Mouse (Mus musculus) retina, postnatal 7 days (tissue): ENCODE measurements around the gene Tarsl2.

Experiments used
- DNase-seq: peaks from one replicate; pipeline ENCODE4 v3.0.0-alpha.2; 2012; ENCODE audit warnings: low read depth, low spot score

Tarsl2 gene

DNA sequence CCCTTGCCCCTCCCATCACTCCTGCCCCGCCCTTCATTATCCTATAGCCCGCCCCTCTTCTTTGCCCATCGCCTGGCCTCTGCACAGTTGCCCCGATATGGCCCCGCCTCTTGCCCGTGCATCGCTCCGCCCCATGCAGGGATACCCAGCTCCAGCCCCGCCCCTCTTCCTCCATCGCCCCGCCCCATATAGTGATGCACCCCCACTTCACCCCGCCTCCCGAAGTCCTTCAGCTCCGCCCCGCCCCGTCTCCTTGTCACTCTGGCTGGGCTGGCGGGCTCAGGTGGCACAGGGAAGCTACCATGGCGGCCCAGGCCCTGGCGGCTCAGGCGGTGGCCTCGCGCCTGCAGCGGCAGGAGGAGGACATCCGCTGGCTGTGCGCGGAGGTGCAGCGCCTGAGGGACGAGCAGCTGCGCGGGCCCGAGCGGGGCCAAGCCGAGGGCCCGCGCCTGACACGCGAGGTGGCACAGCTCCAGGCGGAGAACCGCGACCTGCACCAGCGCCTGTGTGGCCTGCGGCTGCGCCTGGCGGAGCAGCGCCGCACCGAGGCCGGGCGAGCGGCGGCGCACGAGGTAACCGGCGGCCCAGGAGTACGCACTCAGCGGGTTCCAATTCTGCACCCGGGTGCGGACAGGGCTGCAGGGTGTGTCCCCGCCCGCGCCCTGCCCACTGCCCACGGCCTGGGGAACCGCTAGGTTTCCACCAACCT lies at the start of gene Tarsl2:
Tarsl2 (plus strand) TSS at position 256 of the 709 bp plus-strand sequence.
- DNase-seq = peak; percentile 93

DNA sequence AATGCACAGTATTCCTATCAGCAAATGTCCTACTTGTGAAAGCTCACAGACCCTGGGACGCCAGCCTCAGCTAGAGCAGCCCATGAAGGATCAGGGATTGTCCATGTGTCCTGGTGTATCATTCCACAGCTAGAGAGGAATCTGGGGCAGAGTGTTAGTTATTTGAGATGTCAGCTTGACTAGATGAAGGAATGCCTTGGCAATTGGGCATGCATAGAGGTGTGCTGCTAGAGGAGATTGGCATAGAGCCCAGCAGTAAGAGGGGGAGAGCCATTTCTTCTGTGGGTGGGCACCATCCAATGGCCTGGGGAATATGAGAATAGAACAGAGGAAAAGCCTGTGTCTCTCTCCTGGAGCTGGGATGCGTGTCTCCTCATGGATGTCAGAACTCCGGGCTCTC lies 38.6 kb upstream of the Tarsl2 start:
- DNase-seq = no peak

DNA sequence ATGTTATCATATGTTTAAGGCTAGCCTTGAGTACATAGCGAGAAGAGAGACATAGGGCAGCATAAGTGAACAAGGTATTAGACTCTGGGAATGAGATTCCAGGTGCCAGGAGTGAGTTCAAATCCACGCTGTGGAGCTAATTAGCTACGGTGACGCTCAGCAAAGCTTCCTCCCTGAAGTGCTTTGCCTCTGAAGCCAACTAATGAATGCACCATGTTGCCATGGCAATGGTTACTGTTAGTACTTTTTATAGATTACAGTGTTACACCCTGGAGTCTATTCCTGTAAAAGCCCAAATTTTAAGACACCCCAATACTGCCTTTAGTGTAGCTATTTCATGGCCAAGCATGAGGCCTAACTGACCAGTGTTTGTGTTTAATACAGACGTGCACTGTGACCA lies 37.7 kb upstream of the Tarsl2 start:
- no peak for DNase-seq

DNA sequence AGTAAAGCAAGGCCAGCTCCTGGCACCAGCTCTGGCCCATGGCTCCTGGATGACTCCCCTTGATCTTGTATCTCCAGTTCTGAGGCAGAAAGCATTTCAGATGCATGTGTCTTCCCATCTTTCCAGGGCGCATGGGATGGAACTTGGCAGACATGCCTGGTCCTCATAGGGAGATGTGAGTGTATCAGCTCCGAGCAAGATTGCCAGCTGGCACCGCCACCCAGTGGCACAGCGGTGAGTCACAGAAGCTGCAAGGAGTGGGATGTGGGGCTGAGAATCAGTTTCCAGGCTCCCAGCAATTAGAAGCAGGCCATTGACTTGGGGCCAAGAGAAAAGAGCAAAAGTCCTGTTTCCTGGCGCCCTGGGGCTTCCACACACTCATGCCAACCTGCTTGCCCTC lies 34.5 kb upstream of the Tarsl2 start:
- DNase-seq = no peak

DNA sequence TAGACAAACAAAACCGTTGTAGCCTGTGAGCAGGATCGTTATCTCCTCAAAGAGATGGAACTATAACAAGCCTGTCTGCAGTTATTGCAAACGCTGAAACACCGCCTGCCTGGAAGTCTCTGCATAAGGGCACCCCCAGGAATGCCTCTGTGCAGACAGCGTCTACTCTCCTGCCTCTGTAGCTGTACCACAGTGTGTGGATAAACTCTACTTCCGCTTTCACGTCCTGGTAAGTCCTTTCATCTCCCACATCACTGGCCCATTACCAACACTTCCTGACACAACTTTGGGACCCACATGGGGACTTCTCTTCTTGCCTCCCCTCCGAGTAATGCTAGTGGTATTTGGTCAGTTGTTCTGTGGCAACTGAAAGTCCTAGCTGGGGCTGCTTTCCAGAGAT lies 34.0 kb upstream of the Tarsl2 start:
- DNase-seq = no peak

DNA sequence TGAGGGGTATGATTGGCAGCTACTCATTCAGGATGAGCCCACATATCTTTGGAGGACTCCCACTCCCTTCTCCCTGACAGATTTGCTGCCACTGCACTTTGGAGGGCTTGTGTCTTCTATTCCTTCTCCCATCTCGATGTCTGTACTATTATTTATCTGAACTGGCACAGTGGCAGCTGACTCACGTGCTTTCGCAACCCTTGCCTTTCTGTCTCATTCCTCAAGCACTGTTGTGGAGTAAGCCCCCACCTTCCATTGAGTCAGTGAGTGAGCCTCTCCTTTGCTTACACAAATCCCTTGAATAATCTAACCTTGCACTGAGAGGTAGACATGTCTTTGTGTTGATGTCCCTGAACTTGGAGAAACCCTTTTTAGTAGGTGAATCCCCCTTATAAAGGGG lies 33.4 kb upstream of the Tarsl2 start:
- no peak for DNase-seq

DNA sequence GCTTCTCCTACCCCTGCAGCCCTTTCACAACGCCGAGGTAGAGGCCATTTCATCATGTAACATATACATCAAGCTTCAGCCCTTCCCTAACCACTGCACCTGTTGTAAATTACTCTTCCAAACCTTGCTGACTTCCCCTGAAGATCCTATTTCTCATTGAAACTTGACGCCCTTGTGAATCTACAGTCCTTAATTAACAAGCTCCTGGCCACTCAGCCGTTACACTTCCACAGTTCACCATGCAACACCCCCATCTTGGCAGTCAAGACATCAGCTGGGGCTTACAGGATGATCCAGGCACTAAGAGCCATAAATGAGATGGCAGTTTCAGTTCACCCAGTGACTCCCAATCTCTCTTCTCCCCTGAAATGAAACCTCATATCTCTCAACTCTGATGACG lies 31.0 kb upstream of the Tarsl2 start:
- DNase-seq = no peak

DNA sequence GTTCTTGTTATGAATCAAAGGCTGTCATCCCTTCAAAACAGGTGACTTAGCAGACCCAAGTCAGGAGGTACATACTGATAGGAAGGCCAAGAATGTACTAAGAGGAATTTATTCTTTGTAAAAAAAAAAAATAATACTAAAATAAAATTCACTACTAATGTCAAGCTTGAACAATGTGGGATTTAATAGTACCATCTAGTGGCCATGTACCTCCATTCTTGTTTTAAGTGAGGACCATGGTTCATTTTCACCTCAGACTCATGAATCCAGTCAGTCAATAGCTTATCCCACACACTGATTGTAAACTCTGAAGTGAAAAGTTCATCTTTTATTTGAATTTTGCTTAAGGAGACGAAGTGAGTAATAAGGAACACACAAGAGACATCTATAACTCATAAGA lies 25.9 kb upstream of the Tarsl2 start:
- DNase-seq = no peak

DNA sequence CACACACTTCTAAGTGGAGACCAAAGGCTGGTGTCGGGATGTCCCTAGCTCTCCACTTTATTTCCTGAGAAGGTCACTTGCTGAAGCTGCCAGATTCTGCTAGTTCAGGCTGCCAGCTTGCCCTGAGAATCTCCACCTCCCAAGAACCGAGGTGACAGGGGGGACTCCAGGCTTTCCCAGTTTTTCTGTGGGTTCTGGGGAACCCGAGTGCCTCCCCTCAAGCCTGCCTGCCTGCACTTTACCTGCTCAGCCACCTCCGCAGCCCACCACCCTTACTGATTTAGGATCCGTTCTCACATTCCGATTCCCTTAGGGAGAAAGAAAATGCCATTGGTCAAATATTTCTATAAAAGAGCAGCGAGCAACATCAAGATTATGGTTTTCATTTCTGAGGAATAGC lies 24.0 kb upstream of the Tarsl2 start:
- DNase-seq = no peak

DNA sequence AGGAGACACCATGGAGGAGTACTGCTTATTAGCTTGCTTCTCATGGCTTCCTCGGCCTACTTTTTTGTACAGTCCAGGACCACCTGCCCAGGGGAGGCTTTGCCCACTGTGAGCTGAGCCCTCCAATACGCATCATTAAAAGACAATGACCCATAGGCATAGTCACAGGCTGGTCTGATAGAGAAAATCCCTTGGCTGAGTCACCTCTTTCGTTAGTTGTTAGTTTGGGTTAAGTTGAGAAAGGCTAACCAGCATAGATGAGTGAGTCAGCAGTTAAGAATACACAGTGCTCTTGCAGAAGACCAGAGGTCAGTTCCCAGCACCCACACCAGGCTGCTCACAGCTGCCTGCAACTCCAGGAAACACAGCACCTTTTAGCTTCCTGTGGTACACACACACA lies 21.4 kb upstream of the Tarsl2 start:
- no peak for DNase-seq

DNA sequence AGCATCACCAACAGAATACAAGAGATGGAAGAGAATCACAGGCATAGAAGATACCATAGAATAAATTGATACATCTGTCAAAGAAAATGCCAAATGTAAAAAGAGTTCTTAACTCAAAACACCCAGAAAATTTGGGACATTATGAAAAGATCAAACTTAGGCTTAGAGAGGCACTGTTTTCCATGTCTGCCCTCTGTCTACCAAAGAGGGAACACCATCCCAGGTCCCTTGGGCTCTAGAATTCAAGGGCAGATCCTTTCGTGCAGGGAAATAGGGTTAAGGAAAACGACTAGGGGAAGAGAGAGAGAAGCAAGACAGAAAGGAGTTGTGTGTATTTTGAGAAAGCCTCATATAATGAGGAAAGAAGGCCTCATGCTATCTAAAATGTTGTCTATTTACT lies 19.2 kb upstream of the Tarsl2 start:
- DNase-seq = no peak

DNA sequence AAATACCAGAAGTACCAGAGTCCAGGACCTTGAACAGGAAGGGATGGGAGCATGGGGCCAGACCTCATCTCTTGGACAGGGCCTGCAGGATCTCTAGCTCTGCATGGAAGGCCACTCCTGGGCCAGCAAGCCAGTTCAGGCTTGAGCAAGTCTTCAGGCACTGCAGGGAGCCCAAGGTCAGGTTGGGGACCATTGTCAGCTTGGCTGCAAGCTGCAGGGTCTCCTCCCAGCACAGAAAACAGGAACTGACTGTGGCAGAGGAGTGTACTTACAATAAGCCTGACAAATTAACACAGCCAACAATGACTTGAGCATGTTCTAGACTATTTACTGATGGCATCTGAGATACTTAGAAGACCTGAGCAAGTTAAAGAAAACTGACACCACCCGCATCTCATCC lies 14.9 kb upstream of the Tarsl2 start:
- DNase-seq = no peak

DNA sequence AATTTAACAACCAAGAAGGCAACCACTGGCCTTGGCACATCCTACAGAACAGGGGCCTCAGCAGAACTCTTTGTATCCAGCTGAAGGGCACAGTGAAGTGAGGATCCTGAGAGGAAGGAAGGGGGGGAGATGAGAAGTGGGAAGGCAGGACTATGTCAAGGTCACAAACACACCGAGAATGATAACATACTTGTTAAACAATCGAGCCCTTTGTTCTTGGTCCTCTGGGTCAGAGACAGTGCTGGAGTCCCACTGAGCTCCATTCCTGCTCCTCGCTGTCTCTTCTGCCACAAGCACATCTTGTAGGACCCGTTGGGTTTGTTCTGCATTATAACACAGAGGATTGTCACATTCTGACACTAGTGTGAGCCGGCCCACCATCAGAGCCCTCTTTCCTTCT lies 14.0 kb upstream of the Tarsl2 start:
- no peak for DNase-seq

DNA sequence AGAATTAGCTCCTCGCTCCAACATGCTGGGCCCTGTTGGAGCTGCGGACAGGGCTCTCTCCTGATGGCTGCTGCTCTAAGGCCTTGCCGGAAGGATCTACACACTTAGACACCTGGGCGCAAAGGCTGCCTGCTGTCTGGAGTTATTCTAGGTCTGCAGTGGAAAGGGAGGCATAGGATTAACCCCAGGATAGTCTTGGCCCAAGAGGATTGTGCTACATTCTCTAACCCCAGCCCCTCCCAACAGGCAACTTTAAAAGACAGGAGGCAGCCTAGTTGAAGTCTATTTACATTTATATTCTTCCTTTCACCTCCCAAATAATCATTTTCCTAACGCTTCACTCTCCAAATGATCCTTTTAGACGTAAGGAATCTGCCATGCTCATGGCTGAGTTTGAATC lies 8.9 kb upstream of the Tarsl2 start:
- DNase-seq = no peak

DNA sequence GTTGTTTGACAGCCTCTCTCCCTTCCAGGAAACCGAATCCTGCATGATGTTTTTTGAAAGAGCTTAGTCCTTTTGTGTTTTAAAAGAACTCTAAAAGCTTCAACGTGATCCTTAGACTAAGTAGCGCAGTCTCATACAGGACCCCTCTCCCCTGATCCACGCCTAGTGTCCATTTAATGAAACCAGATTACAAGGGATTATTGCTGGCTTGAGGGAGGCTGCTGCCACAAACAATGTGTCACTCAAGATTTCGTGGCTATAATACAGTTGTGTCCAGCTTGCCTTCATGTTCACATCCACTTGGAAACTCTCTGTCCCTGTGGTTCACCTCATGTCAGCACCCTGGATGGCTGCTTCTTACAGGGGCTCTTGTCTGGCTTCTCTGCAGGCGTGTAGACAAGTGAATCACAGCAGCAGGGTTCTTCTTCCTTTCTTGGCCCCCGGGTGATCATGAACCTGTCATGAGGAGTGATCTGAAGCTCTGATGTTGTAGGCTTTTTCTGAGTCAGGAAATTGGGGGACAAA lies 8.3 kb upstream of the Tarsl2 start:
- peak; percentile 41 for DNase-seq

DNA sequence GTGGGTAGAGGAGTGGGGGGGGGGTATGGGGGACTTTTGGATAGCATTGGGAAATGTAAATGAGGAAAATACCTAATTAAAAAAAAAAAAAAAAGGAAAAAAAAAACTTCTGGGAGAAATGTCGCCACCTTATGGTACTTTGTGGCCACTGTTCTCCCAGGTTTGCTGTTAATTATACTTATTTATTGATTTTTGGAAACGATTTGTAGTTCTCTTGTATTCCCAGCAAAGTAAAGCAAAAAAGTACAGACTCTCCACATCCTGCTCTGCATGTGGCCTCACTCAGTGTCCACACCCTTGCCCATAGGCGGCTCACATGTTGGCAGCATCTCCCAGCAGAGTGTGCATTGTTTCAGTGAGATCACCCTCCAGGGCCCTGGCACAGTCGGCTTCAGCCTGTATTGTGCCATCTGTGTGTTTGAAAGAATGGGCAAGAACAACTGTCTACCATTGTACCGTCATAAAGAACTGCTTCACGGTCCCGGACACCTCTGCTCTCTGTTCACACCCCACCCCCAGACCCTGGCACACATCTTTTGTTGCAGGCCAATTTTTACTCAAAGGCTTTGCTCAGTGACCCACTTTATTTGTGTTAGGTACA lies 6.4 kb upstream of the Tarsl2 start:
- no peak for DNase-seq

DNA sequence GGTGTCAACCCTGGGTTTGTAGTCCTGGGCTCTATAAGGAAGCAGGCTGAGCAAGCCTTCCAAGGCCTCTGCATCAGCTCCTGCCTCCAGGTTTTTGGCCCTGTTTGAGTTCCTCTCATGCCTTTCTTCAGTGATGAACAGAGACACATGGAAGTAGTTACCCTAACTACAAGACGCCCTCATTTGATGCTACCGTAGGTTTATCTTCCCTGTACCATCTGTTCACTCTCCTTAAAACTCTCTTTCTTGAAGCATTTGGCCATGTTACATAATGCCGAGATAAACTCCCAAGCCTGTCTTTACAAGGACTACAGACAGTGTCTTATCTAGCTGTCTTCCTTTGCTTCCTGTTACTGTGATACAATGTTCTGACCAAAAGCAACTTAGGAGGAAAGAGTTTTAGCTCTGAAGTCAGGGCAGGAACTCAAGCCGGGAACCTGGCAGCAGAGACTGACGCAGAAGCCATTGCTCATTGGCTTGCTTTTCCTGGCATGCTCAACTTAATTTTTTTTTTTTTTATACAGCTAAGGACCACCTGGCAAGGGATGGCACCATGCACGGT lies 4.8 kb upstream of the Tarsl2 start:
- DNase-seq = no peak

DNA sequence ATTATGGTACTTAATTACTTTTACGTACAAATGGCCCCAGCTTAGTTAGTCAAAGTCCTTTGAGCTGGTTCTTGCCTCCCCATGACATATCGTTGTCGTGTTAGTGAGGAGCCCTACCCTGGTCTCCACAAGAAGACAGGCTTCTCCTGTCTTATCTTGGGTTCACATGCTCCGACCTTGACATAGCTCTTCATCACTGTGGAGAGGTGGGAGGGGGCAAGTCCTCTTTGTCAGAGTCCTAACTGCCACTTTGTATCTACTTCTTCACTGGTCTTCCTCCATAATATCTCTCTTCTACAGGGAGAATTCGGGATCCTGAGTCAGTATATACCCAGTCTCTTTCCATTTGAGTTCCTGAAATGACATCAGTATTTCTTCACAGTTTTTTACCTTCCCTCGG lies 4.0 kb upstream of the Tarsl2 start:
- no peak for DNase-seq

DNA sequence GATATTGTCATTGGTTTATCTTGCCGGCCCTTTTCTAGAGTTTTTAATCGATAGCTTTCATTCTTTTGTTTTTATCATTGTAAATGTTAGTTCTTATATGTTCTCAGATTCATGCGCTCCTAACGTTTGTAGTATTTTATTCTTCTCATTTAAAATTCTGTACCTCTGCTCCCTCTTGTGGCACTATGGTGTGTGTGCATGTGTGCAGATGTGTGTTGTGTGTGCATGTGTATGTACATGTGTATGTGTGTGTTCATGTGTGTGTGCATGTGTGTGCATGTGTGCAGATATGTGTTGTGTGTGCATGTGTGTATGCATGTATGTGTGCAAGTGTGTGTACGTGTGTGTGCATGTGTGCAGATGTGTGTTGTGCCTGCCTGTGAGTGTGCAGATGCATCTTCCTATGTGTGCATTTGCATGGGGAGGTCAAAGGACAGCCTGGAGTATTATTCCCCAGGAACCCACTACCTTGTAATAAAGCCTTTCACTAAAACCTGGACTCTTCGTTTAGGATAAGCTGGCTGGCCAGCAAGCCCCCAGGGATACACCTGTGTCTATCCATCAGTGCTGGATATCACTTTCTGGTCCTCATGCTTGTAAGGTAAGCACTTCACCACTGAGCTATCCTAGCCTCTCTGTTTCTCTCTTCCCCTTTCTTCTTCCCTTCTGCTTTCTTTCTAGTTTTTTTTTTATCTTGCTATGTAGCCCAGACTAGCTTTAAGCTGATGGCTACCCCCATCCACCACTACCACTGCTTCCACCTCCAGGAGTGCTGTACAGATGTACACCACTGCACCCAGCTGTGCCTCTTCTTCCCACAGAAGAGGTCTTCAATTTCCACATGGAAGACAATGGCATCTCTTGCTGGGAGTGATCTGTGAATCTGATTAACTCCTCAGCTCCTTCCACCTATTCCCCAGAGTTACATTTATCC lies 2.1 kb upstream of the Tarsl2 start:
- DNase-seq = no peak

DNA sequence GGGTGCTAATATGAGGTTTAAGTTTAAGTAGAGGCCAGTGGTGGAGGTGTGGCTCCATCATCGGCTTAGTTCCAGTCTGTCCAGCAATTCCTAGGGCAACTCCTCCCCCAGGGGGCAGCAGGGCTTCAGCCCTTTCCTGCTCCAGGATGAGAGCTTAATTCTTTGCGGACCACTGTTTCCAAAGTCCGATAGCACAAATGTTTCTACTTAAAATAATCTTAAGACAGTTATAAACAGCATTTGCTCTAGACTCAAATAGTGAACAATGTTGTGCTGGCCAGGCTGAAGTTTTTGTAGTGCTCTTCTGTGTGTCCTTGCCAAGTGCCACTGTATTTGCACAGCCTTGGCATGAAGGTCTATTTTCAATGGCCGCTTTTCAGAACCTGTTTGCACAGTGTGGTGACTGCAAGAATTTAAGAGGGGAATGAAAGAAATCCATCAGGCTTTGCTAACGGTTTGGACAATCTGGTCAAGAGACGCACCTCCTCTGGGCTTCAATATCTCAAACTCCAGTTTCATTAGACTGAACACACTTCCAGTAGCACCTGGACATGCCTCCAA lies 757 bp upstream of the Tarsl2 start:
- no peak for DNase-seq

DNA sequence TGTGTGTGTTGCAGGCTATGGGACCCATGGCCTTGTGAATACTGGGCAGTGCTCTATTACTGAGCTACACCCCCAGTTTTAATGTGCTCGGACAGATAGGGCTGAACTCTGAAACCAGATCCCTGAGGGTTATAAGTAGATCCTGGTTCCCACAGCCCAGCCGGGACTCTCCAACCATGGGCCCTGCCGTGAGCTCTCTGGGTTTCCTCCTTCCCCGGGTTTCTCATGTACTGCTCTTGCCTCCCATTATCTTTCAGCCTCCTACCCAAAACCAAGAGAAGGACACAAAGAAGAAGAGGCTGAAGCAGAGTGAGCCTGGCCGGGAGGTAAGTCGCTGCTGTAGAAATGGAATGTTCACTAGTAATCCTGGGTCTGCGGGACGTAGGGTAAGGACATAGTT lies 1.3 kb downstream of the Tarsl2 start:
- no peak for DNase-seq

DNA sequence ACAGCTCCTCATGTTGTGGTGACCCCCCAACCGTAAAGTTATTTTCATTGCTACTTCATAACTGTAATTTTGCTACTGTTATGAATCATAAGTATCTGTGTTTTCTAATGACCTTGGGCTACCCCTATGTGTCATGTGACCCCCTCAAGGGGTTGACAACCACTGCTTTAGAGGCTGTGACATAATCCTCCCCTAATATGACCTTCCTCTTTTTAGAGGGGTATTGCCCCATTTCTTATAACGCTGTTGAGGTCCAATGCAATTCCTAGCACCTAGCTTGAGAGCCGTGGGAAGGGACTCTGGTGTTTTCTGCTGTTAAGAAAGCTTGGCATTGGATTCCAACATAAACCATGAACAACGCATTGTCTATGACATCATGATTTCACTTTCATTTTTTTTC lies 6.0 kb downstream of the Tarsl2 start:
- DNase-seq = no peak
